Mouse (Mus musculus) heart, adult 2 months (tissue): ENCODE data around the gene Ets1.

ENCODE experiments used
- CTCF ChIP-seq: fragments of 200-600 bp; IDR thresholded peaks from 2 replicates; pipeline ENCODE4 v1.8.1; 2022; ENCODE audit warnings: antibody characterized with exemption, mild to moderate bottlenecking, moderate library complexity
- EP300 ChIP-seq: fragments of 200-500 bp; IDR thresholded peaks from 2 replicates; pipeline ENCODE4 v1.6.1; 2011; ENCODE audit warnings: low read depth, low read length, control low read depth; ENCODE audit not compliant: insufficient read depth
- POLR2A ChIP-seq: fragments of 200-500 bp; IDR thresholded peaks from 2 replicates; pipeline ENCODE4 v1.6.1; 2011; ENCODE audit warnings: mild to moderate bottlenecking, low read depth, low read length, control low read depth; ENCODE audit not compliant: insufficient read depth

GRCm38 (mm10) chr9:32722205-32722604 lies 86.2 kb downstream of the Ets1 start:
- TF ChIP-seq POLR2A (no peak), CTCF (no peak), EP300 (no peak)
